Mouse (Mus musculus) cerebellum, adult 2 months (tissue): ENCODE data around the gene Rexo4. TPM values are rescaled to one million over a fixed set of nuclear protein-coding genes. Genes with fewer than 3 reads are reported as not detected.
A peak's percentile ranks its signal among the peaks of the same experiment; 100 is the strongest.

Experiments used
- DNase-seq, 2 experiments: peaks; one replicate each; pipeline ENCODE4 v3.0.0; 2021
- H3K27ac ChIP-seq: fragments of 200-500 bp; 2 replicates; pipeline ENCODE4 v1.5.1; 2012; ENCODE audit warnings: low read length, control low read depth, inconsistent platforms; ENCODE audit not compliant: insufficient read depth
- H3K27me3 ChIP-seq: fragments of 200-500 bp; 2 replicates; pipeline ENCODE4 v1.6.1; 2012; ENCODE audit warnings: inconsistent platforms, mild to moderate bottlenecking, low read length, moderate library complexity; ENCODE audit not compliant: control insufficient read depth, insufficient read depth
- H3K4me1 ChIP-seq: fragments of 200-500 bp; 2 replicates; pipeline ENCODE4 v1.6.1; 2011; ENCODE audit warnings: low read length; ENCODE audit not compliant: control insufficient read depth, insufficient read depth
- H3K4me3 ChIP-seq: fragments of 200-500 bp; replicated peaks from 2 replicates; pipeline ENCODE3; 2011; ENCODE audit warnings: mild to moderate bottlenecking, low read depth, low read length, control low read depth; ENCODE audit not compliant: insufficient read depth
- CTCF ChIP-seq: fragments of 200-500 bp; IDR thresholded peaks from 2 replicates; pipeline ENCODE4 v1.5.1; 2011; ENCODE audit warnings: low read depth, mild to moderate bottlenecking, control low read depth, low read length, moderate library complexity, borderline replicate concordance; ENCODE audit not compliant: insufficient read depth
- POLR2A ChIP-seq: fragments of 200-500 bp; IDR thresholded peaks from 2 replicates; pipeline ENCODE4 v1.6.1; 2011; ENCODE audit warnings: low read length, control low read depth, borderline replicate concordance; ENCODE audit not compliant: insufficient read depth
- WGBS: fragments of 180-500 bp; shearing (Covaris S2); methylation state at CpG from one replicate; pipeline ENCODE4 v1.1.7; 2018; 5-methylcytosine and 5-hydroxymethylcytosine counted together
- polyA plus RNA-seq: library from polyadenylated mRNA; depleted of rRNA; stranded (reverse); fragments of >200 nt; gene quantifications from 2 replicates; pipeline ENCODE4 v1.2.3, GENCODE M21; 2012; rRNA removed

Rexo4 gene
- polyA plus RNA-seq = 70.3 and 72.2 TPM in 2 replicates

DNA sequence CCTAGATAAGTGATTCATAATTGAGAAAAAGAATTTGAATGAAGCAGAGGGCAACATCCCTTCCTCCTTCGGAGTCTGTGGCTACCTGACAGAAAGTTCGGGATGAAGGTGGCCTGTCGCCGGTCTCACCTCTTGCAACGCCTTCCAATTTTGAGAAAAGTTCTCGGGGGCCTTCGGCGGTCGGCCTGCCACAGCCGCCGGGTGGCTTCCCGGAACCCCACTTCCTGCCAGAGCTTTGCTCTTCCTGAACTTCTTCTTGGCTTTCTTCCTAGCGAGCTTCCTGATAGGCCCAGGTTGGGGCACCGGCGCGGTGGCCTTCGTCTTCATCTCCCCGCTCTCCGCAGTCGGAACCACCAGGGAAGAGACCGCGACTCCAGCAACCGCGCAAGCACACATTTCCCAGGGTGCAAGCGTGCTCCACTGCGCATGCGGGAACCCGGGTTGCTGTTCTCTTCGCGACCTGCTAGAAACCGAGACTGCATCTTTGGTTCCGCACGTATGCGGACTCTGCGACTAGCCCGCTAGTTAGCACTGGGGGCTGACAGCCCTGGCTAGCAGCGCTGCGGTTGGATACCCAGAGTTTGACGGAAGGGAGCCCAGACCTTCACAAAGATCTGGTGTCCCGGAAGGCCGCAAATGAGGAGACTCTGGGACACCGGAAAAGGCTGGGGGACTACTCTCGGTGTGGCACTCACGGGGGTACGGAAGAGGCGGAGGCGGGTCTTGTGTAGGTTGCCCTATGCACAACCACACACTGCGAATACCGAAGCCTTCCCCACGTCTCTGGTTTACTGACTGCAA is at the start of gene Rexo4:
TSS of gene Rexo4 (minus strand) at position 464 of the 801 bp plus-strand sequence.
- H3K27ac ChIP-seq = peak within 1 kb of the TSS; percentile 98
- peaks cover 3% of the 10 kb centered on the region; the same call in 1 of the 2 replicates for H3K4me1 ChIP-seq
- TF ChIP-seq POLR2A = peak; percentile 88
- TF ChIP-seq CTCF = no peak
- no peaks in the 10 kb centered on the region for H3K27me3 ChIP-seq
- peak; percentile 94 to 97 for DNase-seq
- under 1% methylated on average over 50 of the region's 50 CpGs for whole genome bisulfite sequencing
- peak within 1 kb of the TSS; percentile 85 for H3K4me3 ChIP-seq

- TF ChIP-seq CTCF (no peak), POLR2A (peak; percentile 56; the same call in 1 of the 2 replicates)
- Histone ChIP-seq H3K27ac (peak within 1 kb of the TSS; percentile 83), H3K4me3 (peak within 1 kb of the TSS; percentile 68), H3K27me3 (no peaks in the 10 kb centered on the region), H3K4me1 (peaks cover 9% of the 10 kb centered on the region)
- WGBS = under 1% methylated on average over 43 of the region's 43 CpGs
- peak; percentile 89 for DNase-seq
Measured at GRCm38 (mm10) chr2:27009714-27010244, 45.6 kb upstream of the Rexo4 start, which contains the start of gene Cacfd1. Gene Cacfd1, plus strand, starts transcription at chr2:27009926.

DNA sequence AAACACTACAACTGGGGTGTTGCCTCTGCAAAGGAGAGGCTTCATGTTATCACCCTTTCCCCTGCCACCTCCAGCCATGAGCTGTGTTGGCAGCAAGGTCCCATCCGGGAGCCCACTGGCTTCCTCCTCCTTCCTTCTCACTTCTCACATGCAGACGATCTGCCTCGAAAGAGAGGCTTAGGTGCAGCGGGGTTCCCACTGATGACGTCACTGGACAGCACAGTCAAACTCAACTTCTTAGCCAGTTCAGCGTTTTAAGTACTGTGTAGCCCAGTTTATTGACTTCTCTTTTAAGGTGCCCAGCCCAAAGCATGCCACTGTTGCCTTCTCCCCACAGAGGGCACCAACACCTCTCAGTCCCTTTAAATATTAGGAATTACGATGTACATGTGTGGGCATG is 43.5 kb upstream of the Rexo4 start:
- Histone ChIP-seq H3K27ac (no peak overlapping the region), H3K27me3 (no peaks in the 10 kb centered on the region), H3K4me3 (no peak overlapping the region), H3K4me1 (peaks cover 9% of the 10 kb centered on the region)
- DNase-seq = no peak
- WGBS = 78% methylated on average over 7 of the region's 7 CpGs
- TF ChIP-seq POLR2A = no peak
- no peak for TF ChIP-seq CTCF

GRCm38 (mm10) chr2:27006255-27006654 is 42.1 kb upstream of the Rexo4 start:
- DNase-seq = no peak
- 33% methylated on average over 4 of the region's 4 CpGs for WGBS
- TF ChIP-seq CTCF (no peak), POLR2A (no peak)
- H3K27ac ChIP-seq = no peak overlapping the region
- no peak overlapping the region for H3K4me3 ChIP-seq
- peaks cover 6% of the 10 kb centered on the region for H3K4me1 ChIP-seq
- no peaks in the 10 kb centered on the region for H3K27me3 ChIP-seq

DNA sequence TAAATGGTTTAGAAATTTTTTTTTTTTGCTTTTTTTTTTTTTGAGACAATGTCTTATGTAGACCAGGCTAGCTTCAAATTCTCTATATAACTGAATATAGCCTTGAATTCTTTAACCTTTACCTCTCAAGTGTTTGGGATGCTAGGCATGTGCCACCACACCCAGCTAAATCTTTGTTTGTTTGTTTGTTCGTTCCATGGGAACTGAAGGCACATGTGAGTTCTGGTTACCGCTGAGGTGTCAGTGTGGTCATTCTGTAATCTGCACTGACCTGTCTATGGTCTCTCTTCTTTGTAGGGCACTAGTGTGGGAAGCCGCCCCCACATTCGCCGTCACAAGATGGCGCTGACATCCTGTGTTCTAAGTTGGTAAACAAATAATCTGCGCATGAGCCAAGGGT is 33.8 kb upstream of the Rexo4 start:
- WGBS = 90% methylated on average over 7 of the region's 7 CpGs
- H3K4me1 ChIP-seq = no peaks in the 10 kb centered on the region
- TF ChIP-seq CTCF (no peak), POLR2A (no peak)
- no peaks in the 10 kb centered on the region for H3K27me3 ChIP-seq
- DNase-seq = no peak
- H3K27ac ChIP-seq = no peak overlapping the region
- no peak overlapping the region for H3K4me3 ChIP-seq

DNA sequence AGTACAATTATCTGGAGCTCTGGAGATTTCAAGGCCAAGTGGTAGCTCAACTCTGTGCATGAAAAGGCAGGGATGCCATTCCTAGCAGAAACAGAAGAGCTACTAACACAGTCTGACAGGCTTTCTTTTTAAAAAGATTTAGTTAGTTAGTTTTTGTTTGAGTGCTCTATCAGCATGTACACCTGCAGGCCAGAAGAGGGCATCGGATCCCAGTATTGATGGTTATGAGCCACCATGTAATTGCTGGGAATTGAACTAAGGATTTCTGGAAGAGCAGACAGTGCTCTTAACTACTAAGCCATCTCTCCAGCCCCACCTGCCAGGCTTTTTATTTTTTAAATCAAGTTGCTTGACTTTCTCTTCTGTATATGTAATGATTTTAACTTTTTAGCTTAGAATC is 33.3 kb upstream of the Rexo4 start:
- 79% methylated on average over 1 of the region's 1 CpGs for whole genome bisulfite sequencing
- no peak for TF ChIP-seq POLR2A
- no peak for TF ChIP-seq CTCF
- no peak for DNase-seq
- H3K4me1 ChIP-seq = no peaks in the 10 kb centered on the region
- no peak overlapping the region for H3K4me3 ChIP-seq
- no peaks in the 10 kb centered on the region for H3K27me3 ChIP-seq
- no peak overlapping the region for H3K27ac ChIP-seq

DNA sequence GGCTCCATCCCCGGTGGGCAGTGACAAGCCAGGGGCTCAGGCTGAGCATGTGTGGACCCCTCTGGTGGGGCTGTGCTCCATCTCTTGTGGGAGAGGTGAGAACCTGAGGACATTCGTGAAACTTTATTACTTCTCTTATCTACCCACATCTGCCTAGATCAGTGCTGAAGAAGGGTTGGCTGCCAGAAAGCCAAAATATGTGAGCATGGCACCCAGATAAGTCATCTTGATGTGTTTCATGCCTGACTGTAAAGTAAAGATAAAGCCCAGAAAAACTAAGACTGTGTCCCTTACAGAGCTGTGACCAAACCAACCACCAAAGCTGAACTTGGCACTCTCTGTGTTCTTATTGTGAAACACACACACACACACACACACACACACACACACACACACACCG is 29.8 kb upstream of the Rexo4 start:
- Histone ChIP-seq H3K27me3 (no peaks in the 10 kb centered on the region), H3K27ac (no peak overlapping the region), H3K4me1 (no peaks in the 10 kb centered on the region), H3K4me3 (no peak overlapping the region)
- DNase-seq = no peak
- whole genome bisulfite sequencing = 78% methylated on average over 3 of the region's 3 CpGs
- TF ChIP-seq CTCF (no peak), POLR2A (no peak)

DNA sequence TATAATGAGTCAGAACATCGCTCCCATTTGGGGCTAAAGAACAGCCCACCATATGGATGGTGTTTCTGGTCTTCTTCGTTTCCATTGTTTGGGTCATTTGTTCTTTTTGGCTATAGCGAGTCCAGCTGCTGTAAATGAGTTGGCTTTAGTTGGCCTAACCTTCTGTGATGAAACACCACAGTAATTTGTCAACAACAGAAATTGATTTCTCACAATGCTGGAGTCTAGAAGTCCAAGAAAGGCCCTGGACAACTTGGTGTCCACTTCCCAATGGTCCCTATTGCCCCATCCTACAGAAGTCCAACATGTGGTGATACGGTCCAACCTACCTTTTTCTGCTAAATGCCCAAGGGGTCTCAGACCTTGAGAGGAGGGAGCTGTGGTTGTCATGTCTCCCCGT is 20.5 kb upstream of the Rexo4 start:
- Histone ChIP-seq H3K27me3 (no peaks in the 10 kb centered on the region), H3K27ac (no peak overlapping the region), H3K4me3 (no peak overlapping the region), H3K4me1 (no peaks in the 10 kb centered on the region)
- 85% methylated on average over 5 of the region's 5 CpGs for WGBS
- DNase-seq = no peak
- TF ChIP-seq CTCF (no peak), POLR2A (no peak)
